Mouse (Mus musculus): ENCODE data around the gene Slc34a2. TPM values are rescaled to one million over a fixed set of nuclear protein-coding genes. Genes with fewer than 3 reads are reported as not detected.

The Slc34a2 gene
- polyA plus RNA-seq, 1 experiment from 2014 or later = not detected

GRCm38 (mm10) chr5:53049046-53049445 is 11.2 kb downstream of the Slc34a2 start:
- ATAC-seq = no peak
- H3K4me1 ChIP-seq (replicated peaks; ENCODE audit: control insufficient read depth, insufficient read depth, low read length) = peaks cover 5% of the 10 kb centered on the region; the same call in 1 of the 2 replicates
- H3K9me3 ChIP-seq (ENCODE audit: control insufficient read depth, low read length) = no peaks in the 10 kb centered on the region
- H3K9ac ChIP-seq (replicated peaks; ENCODE audit: low read depth, low read length) = peak overlapping the region; percentile 34
- peaks cover 8% of the 10 kb centered on the region for H3K27me3 ChIP-seq (replicated peaks; ENCODE audit: control insufficient read depth, insufficient read depth, low read length)
- peak overlapping the region; percentile 35 for H3K4me3 ChIP-seq (replicated peaks; ENCODE audit: low read length)
- 1% methylated on average over 37 of the region's 39 CpGs for WGBS
- no peak overlapping the region for H3K27ac ChIP-seq (ENCODE audit: low read length)
- no peaks in the 10 kb centered on the region for H3K36me3 ChIP-seq (ENCODE audit: control insufficient read depth, insufficient read depth)
- peak overlapping the region; percentile 58 for H3K4me2 ChIP-seq (ENCODE audit: low read length)

DNA sequence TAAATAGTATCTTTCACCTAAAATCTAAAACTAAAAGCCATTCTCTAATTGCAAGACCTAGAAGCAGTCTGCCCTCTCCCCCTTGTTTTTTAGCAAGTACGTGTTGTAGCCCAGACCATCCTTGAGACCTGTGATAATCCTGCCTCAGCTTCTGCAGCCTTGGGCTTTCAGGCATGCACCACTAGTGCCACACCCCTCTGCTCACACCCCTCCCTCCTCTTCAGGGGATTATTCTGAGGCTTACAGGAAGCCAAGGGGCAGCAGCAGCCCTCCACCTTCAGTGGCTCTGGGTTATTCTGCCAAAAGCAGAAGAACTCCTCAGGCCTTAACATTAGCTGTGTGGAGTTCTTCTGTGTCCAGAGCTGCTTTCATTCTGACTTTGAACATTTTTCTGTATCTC is 13.1 kb downstream of the Slc34a2 start:
- Histone ChIP-seq H3K27ac (ENCODE audit: low read length) (no peak overlapping the region), H3K4me3 (replicated peaks; ENCODE audit: low read length) (no peak overlapping the region), H3K9ac (replicated peaks; ENCODE audit: low read depth, low read length) (no peak overlapping the region), H3K9me3 (ENCODE audit: control insufficient read depth, low read length) (no peaks in the 10 kb centered on the region), H3K27me3 (replicated peaks; ENCODE audit: control insufficient read depth, insufficient read depth, low read length) (peaks cover 8% of the 10 kb centered on the region), H3K36me3 (ENCODE audit: control insufficient read depth, insufficient read depth) (no peaks in the 10 kb centered on the region), H3K4me1 (replicated peaks; ENCODE audit: control insufficient read depth, insufficient read depth, low read length) (peaks cover 5% of the 10 kb centered on the region; the same call in 1 of the 2 replicates), H3K4me2 (ENCODE audit: low read length) (no peak overlapping the region)
- no peak for ATAC-seq
- WGBS = 24% methylated on average over 1 of the region's 1 CpGs

DNA sequence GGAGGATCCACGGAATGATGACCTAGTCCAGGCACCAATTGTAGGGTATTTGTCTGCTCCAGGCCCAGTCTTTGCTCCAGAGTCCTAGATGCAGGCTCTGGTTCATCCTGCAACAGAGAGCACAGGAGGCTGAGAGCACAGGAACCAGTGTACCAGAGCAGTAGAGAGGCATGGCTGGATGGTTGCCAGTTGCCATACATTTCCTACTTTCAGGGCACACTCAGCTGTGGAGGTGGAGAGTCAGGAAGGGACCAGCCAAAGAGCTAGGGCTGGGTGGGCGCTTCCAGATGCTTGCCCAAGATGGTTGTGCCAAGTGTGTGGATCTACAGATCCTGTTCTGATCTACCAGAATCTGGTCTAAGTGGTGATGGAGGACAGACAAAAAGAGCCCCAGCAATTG is 15.4 kb downstream of the Slc34a2 start:
- no peak overlapping the region for H3K4me3 ChIP-seq (replicated peaks; ENCODE audit: low read length)
- H3K9me3 ChIP-seq (ENCODE audit: control insufficient read depth, low read length) = no peaks in the 10 kb centered on the region
- peaks cover 8% of the 10 kb centered on the region; the same call in 1 of the 2 replicates for H3K27me3 ChIP-seq (replicated peaks; ENCODE audit: control insufficient read depth, insufficient read depth, low read length)
- H3K4me1 ChIP-seq (replicated peaks; ENCODE audit: control insufficient read depth, insufficient read depth, low read length) = peaks cover 5% of the 10 kb centered on the region; the same call in 1 of the 2 replicates
- no peak for ATAC-seq
- H3K36me3 ChIP-seq (ENCODE audit: control insufficient read depth, insufficient read depth) = no peaks in the 10 kb centered on the region
- H3K4me2 ChIP-seq (ENCODE audit: low read length) = no peak overlapping the region
- 88% methylated on average over 2 of the region's 2 CpGs for WGBS
- H3K9ac ChIP-seq (replicated peaks; ENCODE audit: low read depth, low read length) = no peak overlapping the region
- no peak overlapping the region for H3K27ac ChIP-seq (ENCODE audit: low read length)

DNA sequence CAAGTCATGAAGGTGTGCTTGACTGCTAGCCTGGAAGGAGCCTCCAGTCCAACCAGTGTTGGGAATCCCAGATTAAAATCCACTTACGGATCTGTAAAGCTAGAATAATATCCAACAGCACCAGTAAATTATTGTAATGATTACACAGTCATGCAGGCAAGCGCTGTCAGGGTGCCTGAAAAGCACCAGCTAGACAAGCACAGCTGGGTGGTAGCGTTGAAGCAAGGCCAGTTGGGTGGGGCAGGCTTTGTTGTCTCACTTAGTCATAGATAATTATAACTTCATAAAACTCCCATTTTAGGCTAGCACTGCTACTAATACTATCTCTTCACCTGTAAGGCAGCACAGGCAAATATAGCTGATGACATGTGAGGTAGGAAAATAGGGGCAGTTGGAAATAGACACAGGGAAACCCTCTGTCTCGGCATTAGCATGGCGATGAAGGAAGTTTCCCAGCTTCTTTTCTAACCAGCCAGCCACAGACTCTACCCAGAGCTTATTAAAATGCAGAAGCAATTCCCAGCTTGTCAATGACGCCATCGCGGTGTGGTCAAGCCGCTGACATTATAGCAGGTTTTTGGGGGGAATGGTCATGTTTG is 23.8 kb downstream of the Slc34a2 start:
- H3K9ac ChIP-seq (replicated peaks; ENCODE audit: low read depth, low read length) = no peak overlapping the region
- no peaks in the 10 kb centered on the region for H3K9me3 ChIP-seq (ENCODE audit: control insufficient read depth, low read length)
- no peaks in the 10 kb centered on the region for H3K27me3 ChIP-seq (replicated peaks; ENCODE audit: control insufficient read depth, insufficient read depth, low read length)
- H3K27ac ChIP-seq (ENCODE audit: low read length) = no peak overlapping the region
- no peak for ATAC-seq
- no peak overlapping the region for H3K4me2 ChIP-seq (ENCODE audit: low read length)
- no peak overlapping the region for H3K4me3 ChIP-seq (replicated peaks; ENCODE audit: low read length)
- WGBS = 93% methylated on average over 9 of the region's 9 CpGs
- no peaks in the 10 kb centered on the region for H3K4me1 ChIP-seq (replicated peaks; ENCODE audit: control insufficient read depth, insufficient read depth, low read length)
- no peaks in the 10 kb centered on the region for H3K36me3 ChIP-seq (ENCODE audit: control insufficient read depth, insufficient read depth)

- Histone ChIP-seq H3K4me2 (ENCODE audit: low read length) (no peak overlapping the region), H3K4me3 (replicated peaks; ENCODE audit: low read length) (no peak overlapping the region), H3K36me3 (ENCODE audit: control insufficient read depth, insufficient read depth) (no peaks in the 10 kb centered on the region), H3K9me3 (ENCODE audit: control insufficient read depth, low read length) (no peaks in the 10 kb centered on the region), H3K4me1 (replicated peaks; ENCODE audit: control insufficient read depth, insufficient read depth, low read length) (no peaks in the 10 kb centered on the region), H3K9ac (replicated peaks; ENCODE audit: low read depth, low read length) (no peak overlapping the region), H3K27me3 (replicated peaks; ENCODE audit: control insufficient read depth, insufficient read depth, low read length) (no peaks in the 10 kb centered on the region), H3K27ac (ENCODE audit: low read length) (no peak overlapping the region)
- no peak for ATAC-seq
- WGBS = 82% methylated on average over 6 of the region's 6 CpGs
These were observed 36.7 kb downstream of the Slc34a2 start for GRCm38 (mm10) chr5:53074553-53074952.

GRCm38 (mm10) chr5:53078453-53078852 is 40.6 kb downstream of the Slc34a2 start:
- Histone ChIP-seq H3K4me2 (ENCODE audit: low read length) (no peak overlapping the region), H3K36me3 (ENCODE audit: control insufficient read depth, insufficient read depth) (no peaks in the 10 kb centered on the region), H3K9ac (replicated peaks; ENCODE audit: low read depth, low read length) (no peak overlapping the region), H3K4me1 (replicated peaks; ENCODE audit: control insufficient read depth, insufficient read depth, low read length) (no peaks in the 10 kb centered on the region), H3K27ac (ENCODE audit: low read length) (no peak overlapping the region), H3K27me3 (replicated peaks; ENCODE audit: control insufficient read depth, insufficient read depth, low read length) (no peaks in the 10 kb centered on the region), H3K4me3 (replicated peaks; ENCODE audit: low read length) (no peak overlapping the region), H3K9me3 (ENCODE audit: control insufficient read depth, low read length) (no peaks in the 10 kb centered on the region)
- 80% methylated on average over 4 of the region's 4 CpGs for WGBS
- no peak for ATAC-seq

DNA sequence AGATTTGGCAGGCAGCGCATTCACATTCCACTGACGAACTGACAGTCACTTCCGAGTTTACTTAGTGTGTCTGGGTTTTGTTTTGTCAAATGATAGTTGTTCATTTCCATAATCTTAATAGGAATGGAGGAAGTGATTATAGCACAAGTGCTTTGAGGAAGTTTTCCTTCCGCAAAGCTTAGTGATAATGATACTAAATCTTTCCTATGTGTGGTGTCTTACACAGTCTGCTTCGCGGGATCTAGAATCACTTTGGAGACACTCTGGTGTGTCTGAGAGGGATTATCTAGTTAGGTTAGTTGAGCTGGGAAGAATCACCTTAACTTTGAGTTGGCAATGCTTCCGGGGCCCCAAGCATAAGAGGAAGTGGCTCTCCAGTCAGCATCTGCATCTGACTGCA is 49.6 kb downstream of the Slc34a2 start:
- Histone ChIP-seq H3K9ac (replicated peaks; ENCODE audit: low read depth, low read length) (no peak overlapping the region), H3K36me3 (ENCODE audit: control insufficient read depth, insufficient read depth) (no peaks in the 10 kb centered on the region), H3K4me1 (replicated peaks; ENCODE audit: control insufficient read depth, insufficient read depth, low read length) (no peaks in the 10 kb centered on the region), H3K9me3 (ENCODE audit: control insufficient read depth, low read length) (no peaks in the 10 kb centered on the region), H3K27me3 (replicated peaks; ENCODE audit: control insufficient read depth, insufficient read depth, low read length) (no peaks in the 10 kb centered on the region), H3K27ac (ENCODE audit: low read length) (no peak overlapping the region), H3K4me3 (replicated peaks; ENCODE audit: low read length) (no peak overlapping the region), H3K4me2 (ENCODE audit: low read length) (no peak overlapping the region)
- 88% methylated on average over 7 of the region's 7 CpGs for WGBS
- ATAC-seq = no peak

DNA sequence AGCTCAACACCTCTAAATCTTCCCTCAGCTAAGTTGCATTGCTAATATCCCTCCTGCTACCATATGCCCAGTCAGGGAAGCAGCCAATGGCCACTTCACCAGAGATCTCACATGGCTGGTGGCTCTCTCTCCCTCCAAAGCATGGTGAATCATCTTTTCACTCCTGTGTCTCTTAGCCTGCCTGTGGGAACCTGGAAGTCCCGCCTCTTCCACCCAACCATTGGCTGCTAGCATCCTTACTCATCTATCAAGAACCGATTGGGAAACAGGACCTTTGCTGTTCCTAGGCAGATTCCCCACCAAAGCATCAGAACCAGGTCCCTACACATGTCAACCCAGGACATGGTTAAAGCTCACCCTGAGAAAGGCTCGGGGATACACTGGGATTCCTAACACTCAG is 53.5 kb downstream of the Slc34a2 start:
- Histone ChIP-seq H3K36me3 (ENCODE audit: control insufficient read depth, insufficient read depth) (no peaks in the 10 kb centered on the region), H3K4me3 (replicated peaks; ENCODE audit: low read length) (no peak overlapping the region), H3K4me1 (replicated peaks; ENCODE audit: control insufficient read depth, insufficient read depth, low read length) (no peaks in the 10 kb centered on the region), H3K9me3 (ENCODE audit: control insufficient read depth, low read length) (no peaks in the 10 kb centered on the region), H3K27ac (ENCODE audit: low read length) (no peak overlapping the region), H3K9ac (replicated peaks; ENCODE audit: low read depth, low read length) (no peak overlapping the region), H3K4me2 (ENCODE audit: low read length) (no peak overlapping the region), H3K27me3 (replicated peaks; ENCODE audit: control insufficient read depth, insufficient read depth, low read length) (no peaks in the 10 kb centered on the region)
- no peak for ATAC-seq
- 81% methylated on average over 3 of the region's 3 CpGs for WGBS

GRCm38 (mm10) chr5:53101848-53102473 is 64.1 kb downstream of the Slc34a2 start:
- no peak for ATAC-seq
- 86% methylated on average over 12 of the region's 12 CpGs for WGBS
- Histone ChIP-seq H3K9me3 (ENCODE audit: control insufficient read depth, low read length) (no peaks in the 10 kb centered on the region), H3K27ac (ENCODE audit: low read length) (no peak overlapping the region), H3K4me1 (replicated peaks; ENCODE audit: control insufficient read depth, insufficient read depth, low read length) (no peaks in the 10 kb centered on the region), H3K36me3 (ENCODE audit: control insufficient read depth, insufficient read depth) (no peaks in the 10 kb centered on the region), H3K4me2 (ENCODE audit: low read length) (no peak overlapping the region), H3K27me3 (replicated peaks; ENCODE audit: control insufficient read depth, insufficient read depth, low read length) (no peaks in the 10 kb centered on the region), H3K4me3 (replicated peaks; ENCODE audit: low read length) (no peak overlapping the region), H3K9ac (replicated peaks; ENCODE audit: low read depth, low read length) (no peak overlapping the region)
